Mouse (Mus musculus) gastrocnemius, adult 18-20 months (tissue): ENCODE results near the gene Exosc5. TPM values are rescaled to one million over a fixed set of nuclear protein-coding genes. Genes with fewer than 3 reads are reported as not detected.

Experiments used
- DNase-seq: peaks from one replicate; pipeline ENCODE4 v3.0.0; 2021; ENCODE audit warnings: low spot score
- long read RNA-seq, 2 experiments: library from polyadenylated mRNA; stranded (forward); transcript quantifications; one replicate each; pipeline ENCODE4 v2.0.0; 2021
- total RNA-seq, 2 experiments: library from RNA; stranded (reverse); gene quantifications; 2 replicates each; pipeline ENCODE4 v1.2.3; 2021

Exosc5 gene
- 10 to 100 TPM; 19.9 to 21.3 TPM for total RNA-seq
- long read RNA-seq, experiment 1, transcript Exosc5-201 (6 exons, 1,020 nt): major isoform, 14 of 18 reads
- long read RNA-seq, experiment 1, partial matches to known transcripts: 1 of 18 reads
- long read RNA-seq, experiment 1, other reads (novel, unspliced or antisense): 3 of 18 reads
- long read RNA-seq, experiment 2, transcript Exosc5-201 (6 exons, 1,020 nt): major isoform, 21 of 24 reads
- long read RNA-seq, experiment 2, partial matches to known transcripts: 1 of 24 reads
- long read RNA-seq, experiment 2, other reads (novel, unspliced or antisense): 2 of 24 reads

GRCm38 (mm10) chr7:25658657-25659472 is at the start of gene Exosc5, which contains the start of gene Bckdha:
Gene Exosc5 (plus strand): TSS chr7:25659164.
Gene Bckdha (minus strand): TSS chr7:25658981.
- DNase-seq: peak; percentile 100

- DNase-seq: no peak
Observed at GRCm38 (mm10) chr7:25610056-25610455, 48.9 kb upstream of the Exosc5 start.

- no peak for DNase-seq
Observed at GRCm38 (mm10) chr7:25611501-25611900, 47.5 kb upstream of the Exosc5 start.

GRCm38 (mm10) chr7:25614086-25614485 is 44.9 kb upstream of the Exosc5 start:
- DNase-seq: no peak

GRCm38 (mm10) chr7:25614831-25615705 is 43.9 kb upstream of the Exosc5 start:
- DNase-seq: no peak

GRCm38 (mm10) chr7:25615706-25616011 is 43.3 kb upstream of the Exosc5 start, which contains the start of gene Erich4:
Gene Erich4 (minus strand): TSS chr7:25615892.
- DNase-seq: no peak

- DNase-seq: no peak
Observed at GRCm38 (mm10) chr7:25617376-25618160, 41.4 kb upstream of the Exosc5 start.

- DNase-seq: peak; percentile 94
Observed at GRCm38 (mm10) chr7:25618865-25619721, 39.9 kb upstream of the Exosc5 start, which contains the start of gene Dmac2. Gene Dmac2 (plus strand): TSS chr7:25619414.

- no peak for DNase-seq
Observed at GRCm38 (mm10) chr7:25619722-25619991, 39.3 kb upstream of the Exosc5 start.

- no peak for DNase-seq
Observed at GRCm38 (mm10) chr7:25620101-25620500, 38.9 kb upstream of the Exosc5 start.

- no peak for DNase-seq
Observed at GRCm38 (mm10) chr7:25620751-25621150, 38.2 kb upstream of the Exosc5 start.

GRCm38 (mm10) chr7:25623857-25624370 is 35.0 kb upstream of the Exosc5 start:
- no peak for DNase-seq

GRCm38 (mm10) chr7:25624851-25625250 is 34.1 kb upstream of the Exosc5 start:
- no peak for DNase-seq

- DNase-seq: no peak
Observed at GRCm38 (mm10) chr7:25625594-25626250, 33.2 kb upstream of the Exosc5 start.

- DNase-seq: peak; percentile 62
Observed at GRCm38 (mm10) chr7:25626509-25627430, 32.2 kb upstream of the Exosc5 start, which contains the start of gene B3gnt8. Gene B3gnt8 (plus strand): TSS chr7:25626654.

- peak; percentile 64 for DNase-seq
Observed at GRCm38 (mm10) chr7:25627431-25628322, 31.3 kb upstream of the Exosc5 start.

GRCm38 (mm10) chr7:25628323-25628620 is 30.7 kb upstream of the Exosc5 start:
- DNase-seq: no peak
